Mouse (Mus musculus) megakaryocyte, embryonic 14.5 days (primary cell): ENCODE results near the gene Eps8l3. TPM values are rescaled to one million over a fixed set of nuclear protein-coding genes. Genes with fewer than 3 reads are reported as not detected.

Source experiments
- H3K27me3 ChIP-seq: replicated peaks from 2 replicates; pipeline ENCODE3; 2012; ENCODE audit warnings: inconsistent platforms
- H3K36me3 ChIP-seq: replicated peaks from 2 replicates; pipeline ENCODE3; 2012; ENCODE audit warnings: low read length, inconsistent platforms, mixed read lengths
- H3K4me1 ChIP-seq: 2 replicates; pipeline ENCODE4 v1.6.1; 2012; ENCODE audit warnings: inconsistent platforms
- H3K4me3 ChIP-seq: replicated peaks from 2 replicates; pipeline ENCODE3; 2012; ENCODE audit warnings: moderate library complexity, mild to moderate bottlenecking, inconsistent platforms
- H3K9me3 ChIP-seq: 2 replicates; pipeline ENCODE4 v1.6.1; 2012; ENCODE audit warnings: inconsistent platforms
- FLI1 ChIP-seq: IDR thresholded peaks from 2 replicates; pipeline ENCODE4 v1.6.1; 2012; ENCODE audit warnings: low read length, inconsistent platforms, mixed read lengths
- GATA1 ChIP-seq: IDR thresholded peaks from 3 replicates; pipeline ENCODE4 v1.6.1; 2012; ENCODE audit warnings: mixed read lengths, low read length, inconsistent platforms, borderline replicate concordance
- polyA plus RNA-seq: library from polyadenylated mRNA; stranded (reverse); fragments of >175 nt; gene quantifications from 2 replicates; pipeline ENCODE4 v1.2.3, GENCODE M21; 2012; ENCODE audit warnings: low replicate concordance; ENCODE audit not compliant: insufficient read depth

Eps8l3 gene
- polyA plus RNA-seq, 1 experiment, result not detected

- no peak overlapping the region for H3K4me3 ChIP-seq
- TF ChIP-seq FLI1 (no peak), GATA1 (no peak)
- H3K4me1 ChIP-seq, result peaks cover 25% of the 10 kb centered on the region
- no peaks in the 10 kb centered on the region for H3K36me3 ChIP-seq
- H3K27me3 ChIP-seq, result peaks cover 55% of the 10 kb centered on the region
- H3K9me3 ChIP-seq, result no peaks in the 10 kb centered on the region
Measured at GRCm38 (mm10) chr3:107935268-107935667, 58.2 kb downstream of the Eps8l3 start.

- Histone ChIP-seq H3K27me3 (peaks cover 56% of the 10 kb centered on the region), H3K36me3 (no peaks in the 10 kb centered on the region), H3K4me3 (no peak overlapping the region), H3K4me1 (peaks cover 25% of the 10 kb centered on the region), H3K9me3 (no peaks in the 10 kb centered on the region)
- no peak for TF ChIP-seq GATA1
Measured at GRCm38 (mm10) chr3:107935888-107936287, 58.9 kb downstream of the Eps8l3 start.

- Histone ChIP-seq H3K36me3 (no peaks in the 10 kb centered on the region), H3K4me1 (peaks cover 16% of the 10 kb centered on the region), H3K9me3 (peaks cover 8% of the 10 kb centered on the region), H3K4me3 (peak overlapping the region; percentile 69), H3K27me3 (peaks cover 64% of the 10 kb centered on the region)
- TF ChIP-seq GATA1 (no peak), FLI1 (no peak)
Measured at GRCm38 (mm10) chr3:107939403-107939802, 62.4 kb downstream of the Eps8l3 start.

- peaks cover 66% of the 10 kb centered on the region for H3K27me3 ChIP-seq
- no peaks in the 10 kb centered on the region for H3K36me3 ChIP-seq
- peaks cover 10% of the 10 kb centered on the region for H3K9me3 ChIP-seq
- H3K4me1 ChIP-seq, result peaks cover 16% of the 10 kb centered on the region
- peak overlapping the region; percentile 69 for H3K4me3 ChIP-seq
- TF ChIP-seq GATA1 (no peak), FLI1 (no peak)
Measured at GRCm38 (mm10) chr3:107939830-107940229, 62.8 kb downstream of the Eps8l3 start.

GRCm38 (mm10) chr3:107940524-107940923 lies 63.5 kb downstream of the Eps8l3 start:
- no peaks in the 10 kb centered on the region for H3K36me3 ChIP-seq
- H3K4me1 ChIP-seq, result peaks cover 16% of the 10 kb centered on the region
- peaks cover 70% of the 10 kb centered on the region for H3K27me3 ChIP-seq
- H3K9me3 ChIP-seq, result peaks cover 10% of the 10 kb centered on the region
- no peak for TF ChIP-seq GATA1
- TF ChIP-seq FLI1, result no peak
- no peak overlapping the region for H3K4me3 ChIP-seq

GRCm38 (mm10) chr3:107941261-107941660 lies 64.2 kb downstream of the Eps8l3 start:
- TF ChIP-seq FLI1, result no peak
- TF ChIP-seq GATA1, result no peak
- H3K9me3 ChIP-seq, result peaks cover 10% of the 10 kb centered on the region
- no peaks in the 10 kb centered on the region for H3K36me3 ChIP-seq
- H3K4me1 ChIP-seq, result peaks cover 12% of the 10 kb centered on the region
- no peak overlapping the region for H3K4me3 ChIP-seq
- peaks cover 68% of the 10 kb centered on the region for H3K27me3 ChIP-seq

Other genes with a start within 250 kb of the Eps8l3 start
- not detected in 2 replicates for gene Gm10961, start 245.9 kb upstream of the Eps8l3 start, polyA plus RNA-seq
- 5.7 and 13.3 TPM in 2 replicates for gene Strip1, start 245.5 kb upstream of the Eps8l3 start, polyA plus RNA-seq
- 2.1 and 3.6 TPM in 2 replicates for gene Ahcyl1, start 180.7 kb upstream of the Eps8l3 start, polyA plus RNA-seq
- gene Csf1, start 116.8 kb upstream of the Eps8l3 start, polyA plus RNA-seq, result 1.5 and 4.0 TPM in 2 replicates
- gene Gstm5, start 18.6 kb downstream of the Eps8l3 start, polyA plus RNA-seq, result not detected in 2 replicates
- not detected in 2 replicates for gene Gstm7, start 54.6 kb downstream of the Eps8l3 start, polyA plus RNA-seq
- gene Gstm6, start 66.5 kb downstream of the Eps8l3 start, polyA plus RNA-seq, result not detected in 2 replicates
- gene Gstm3, start 92.1 kb downstream of the Eps8l3 start, polyA plus RNA-seq, result not detected in 2 replicates
- gene Gstm2, start 109.2 kb downstream of the Eps8l3 start, polyA plus RNA-seq, result 0.83 TPM in 1 of 2 replicates, not detected in the other
- 55.5 and 118 TPM in 2 replicates for gene Gstm1, start 140.7 kb downstream of the Eps8l3 start, polyA plus RNA-seq
- 1.4 TPM in 1 of 2 replicates, not detected in the other for gene Gstm4, start 167.7 kb downstream of the Eps8l3 start, polyA plus RNA-seq
- 101 and 286 TPM in 2 replicates for gene Ampd2, start 209.4 kb downstream of the Eps8l3 start, polyA plus RNA-seq
- not detected in 2 replicates for gene Gnat2, start 215.6 kb downstream of the Eps8l3 start, polyA plus RNA-seq